Mouse (Mus musculus) embryonic facial prominence, embryonic 13.5 days (tissue): ENCODE results near the gene Hmcn1. TPM values are rescaled to one million over a fixed set of nuclear protein-coding genes. Genes with fewer than 3 reads are reported as not detected.

ENCODE experiments used
- ATAC-seq: fragments of 200-750 bp; cut with Nextera tagmentation; 2 replicates; pipeline ENCODE4 v1.8.0; 2017; ENCODE audit warnings: low read depth; ENCODE audit not compliant: insufficient number of reproducible peaks, insufficient read depth, low FRiP score, low TSS enrichment
- H3K27ac ChIP-seq: fragments of 300-500 bp; sonication (generic); 2 replicates; pipeline ENCODE4 v1.5.1; 2015; ENCODE audit warnings: moderate library complexity, mild to moderate bottlenecking, inconsistent platforms
- H3K27me3 ChIP-seq: fragments of 300-500 bp; sonication (generic); 2 replicates; pipeline ENCODE4 v1.6.1; 2015; ENCODE audit warnings: mild to moderate bottlenecking, inconsistent platforms
- H3K36me3 ChIP-seq: fragments of 300-500 bp; sonication (generic); 2 replicates; pipeline ENCODE4 v1.6.1; 2015; ENCODE audit warnings: mild to moderate bottlenecking, inconsistent platforms
- H3K4me1 ChIP-seq: fragments of 300-500 bp; sonication (generic); 2 replicates; pipeline ENCODE4 v1.6.1; 2015; ENCODE audit warnings: inconsistent platforms
- H3K4me2 ChIP-seq: fragments of 300-500 bp; sonication (generic); 2 replicates; pipeline ENCODE4 v1.6.1; 2015; ENCODE audit warnings: moderate library complexity, mild to moderate bottlenecking, inconsistent platforms
- H3K4me3 ChIP-seq: fragments of 300-500 bp; sonication (generic); 2 replicates; pipeline ENCODE4 v1.5.1; 2015; ENCODE audit warnings: mild to moderate bottlenecking, inconsistent platforms
- H3K9ac ChIP-seq: fragments of 300-500 bp; sonication (generic); 2 replicates; pipeline ENCODE4 v1.6.1; 2015; ENCODE audit warnings: mild to moderate bottlenecking, inconsistent platforms
- H3K9me3 ChIP-seq: fragments of 300-500 bp; sonication (generic); 2 replicates; pipeline ENCODE4 v1.6.1; 2016; ENCODE audit warnings: inconsistent platforms
- WGBS: fragments of 180-500 bp; shearing (Covaris S2); methylation state at CpG from one replicate; pipeline ENCODE4 v1.1.7; 2015; ENCODE audit warnings: mixed read lengths; 5-methylcytosine and 5-hydroxymethylcytosine counted together
- polyA plus RNA-seq: library from polyadenylated mRNA; unstranded; fragments of >200 nt; fragmentation: Nextera tagmentation; extraction: Ambion mirVana; gene quantifications from 2 replicates; pipeline ENCODE4 v1.2.1, GENCODE M21; 2015

The Hmcn1 gene
- polyA plus RNA-seq, 1 experiment from 2014 or later = 38.5 TPM

- WGBS = 61% methylated on average over 3 of the region's 3 CpGs
- Histone ChIP-seq H3K4me3 (no peak overlapping the region), H3K36me3 (peaks cover 29% of the 10 kb centered on the region), H3K9ac (no peak overlapping the region), H3K4me2 (no peak overlapping the region), H3K9me3 (no peaks in the 10 kb centered on the region), H3K27me3 (no peaks in the 10 kb centered on the region), H3K4me1 (peaks cover 4% of the 10 kb centered on the region; the same call in 1 of the 2 replicates), H3K27ac (no peak overlapping the region)
- no peak for ATAC-seq
These were observed 186.4 kb downstream of the Hmcn1 start for GRCm38 (mm10) chr1:150806864-150807263.

- peaks cover 31% of the 10 kb centered on the region for H3K36me3 ChIP-seq
- H3K9ac ChIP-seq = no peak overlapping the region
- WGBS = 90% methylated on average over 2 of the region's 2 CpGs
- no peak overlapping the region for H3K4me3 ChIP-seq
- no peaks in the 10 kb centered on the region for H3K27me3 ChIP-seq
- no peak overlapping the region for H3K4me2 ChIP-seq
- ATAC-seq = no peak
- peaks cover 4% of the 10 kb centered on the region; the same call in 1 of the 2 replicates for H3K4me1 ChIP-seq
- no peak overlapping the region for H3K27ac ChIP-seq
- no peaks in the 10 kb centered on the region for H3K9me3 ChIP-seq
These were observed 187.8 kb downstream of the Hmcn1 start for GRCm38 (mm10) chr1:150805466-150805865.

DNA sequence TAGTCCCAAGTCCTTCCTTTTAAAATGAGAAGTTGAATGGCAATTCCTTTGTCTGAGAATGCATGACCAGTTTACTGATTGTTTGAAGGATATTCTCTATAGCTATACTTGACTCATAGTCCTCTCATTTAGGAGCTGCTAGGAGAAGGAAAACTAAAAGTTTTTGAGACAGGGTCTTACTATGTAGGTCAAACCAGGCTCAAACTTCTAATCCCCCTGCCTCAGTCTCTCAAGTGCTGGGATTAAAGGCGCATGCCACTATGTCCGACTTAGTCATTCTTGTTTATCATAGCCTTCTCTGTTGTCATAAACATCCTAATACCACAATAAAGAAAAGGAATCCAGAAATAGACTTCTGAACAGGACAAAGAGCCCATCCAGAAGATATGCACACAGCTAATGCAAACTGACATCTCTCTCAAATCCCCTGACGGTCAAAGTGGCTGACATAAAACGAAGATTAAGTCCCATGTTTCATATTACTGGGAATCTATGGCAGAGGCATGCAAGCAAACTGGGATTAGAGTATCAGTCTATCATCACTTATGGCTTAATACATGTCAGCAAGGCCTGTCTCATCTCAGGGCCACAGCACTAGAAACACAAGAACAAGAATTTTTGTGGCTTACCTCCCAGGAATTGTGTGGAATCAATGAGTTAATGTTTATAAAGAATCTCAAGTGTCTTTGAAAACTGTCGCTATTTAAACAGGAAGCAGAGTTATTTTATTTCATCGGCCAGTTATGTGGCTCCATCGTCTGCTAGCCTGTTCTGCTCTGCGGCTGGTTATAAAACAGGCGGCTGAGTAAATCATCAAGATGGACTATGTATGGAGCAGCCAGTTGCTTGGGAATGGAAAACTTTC lies 188.8 kb downstream of the Hmcn1 start:
- 48% methylated on average over 9 of the region's 9 CpGs for WGBS
- Histone ChIP-seq H3K4me3 (no peak overlapping the region), H3K9ac (no peak overlapping the region), H3K9me3 (no peaks in the 10 kb centered on the region), H3K4me2 (no peak overlapping the region), H3K36me3 (peaks cover 29% of the 10 kb centered on the region), H3K27me3 (no peaks in the 10 kb centered on the region), H3K4me1 (peaks cover 4% of the 10 kb centered on the region; the same call in 1 of the 2 replicates), H3K27ac (no peak overlapping the region; the same call in 1 of the 2 replicates)
- ATAC-seq = no peak

GRCm38 (mm10) chr1:150802642-150803041 lies 190.6 kb downstream of the Hmcn1 start:
- H3K4me3 ChIP-seq = no peak overlapping the region
- peaks cover 4% of the 10 kb centered on the region; the same call in 1 of the 2 replicates for H3K4me1 ChIP-seq
- H3K36me3 ChIP-seq = peaks cover 28% of the 10 kb centered on the region
- no peak overlapping the region for H3K27ac ChIP-seq
- no peaks in the 10 kb centered on the region for H3K27me3 ChIP-seq
- peaks cover 3% of the 10 kb centered on the region; the same call in 1 of the 2 replicates for H3K9me3 ChIP-seq
- no peak overlapping the region for H3K4me2 ChIP-seq
- ATAC-seq = no peak
- H3K9ac ChIP-seq = no peak overlapping the region
- WGBS = 87% methylated on average over 12 of the region's 12 CpGs

GRCm38 (mm10) chr1:150800611-150801263 lies 192.5 kb downstream of the Hmcn1 start:
- no peaks in the 10 kb centered on the region for H3K27me3 ChIP-seq
- H3K4me3 ChIP-seq = no peak overlapping the region
- no peak overlapping the region for H3K27ac ChIP-seq
- WGBS = 75% methylated on average over 8 of the region's 8 CpGs
- no peak overlapping the region for H3K9ac ChIP-seq
- peaks cover 4% of the 10 kb centered on the region; the same call in 1 of the 2 replicates for H3K4me1 ChIP-seq
- peaks cover 42% of the 10 kb centered on the region for H3K36me3 ChIP-seq
- peaks cover 7% of the 10 kb centered on the region; the same call in 1 of the 2 replicates for H3K9me3 ChIP-seq
- ATAC-seq = no peak
- no peak overlapping the region for H3K4me2 ChIP-seq

- no peaks in the 10 kb centered on the region for H3K27me3 ChIP-seq
- H3K27ac ChIP-seq = no peak overlapping the region
- peaks cover 7% of the 10 kb centered on the region; the same call in 1 of the 2 replicates for H3K9me3 ChIP-seq
- no peak overlapping the region for H3K4me2 ChIP-seq
- H3K4me1 ChIP-seq = no peaks in the 10 kb centered on the region
- peaks cover 46% of the 10 kb centered on the region for H3K36me3 ChIP-seq
- no peak for ATAC-seq
- WGBS = 93% methylated on average over 5 of the region's 5 CpGs
- no peak overlapping the region for H3K9ac ChIP-seq
- H3K4me3 ChIP-seq = no peak overlapping the region
These were observed 194.6 kb downstream of the Hmcn1 start for GRCm38 (mm10) chr1:150798651-150799050.

GRCm38 (mm10) chr1:150786746-150787145 lies 206.5 kb downstream of the Hmcn1 start:
- H3K9me3 ChIP-seq = no peaks in the 10 kb centered on the region
- no peak overlapping the region for H3K4me2 ChIP-seq
- H3K4me1 ChIP-seq = no peaks in the 10 kb centered on the region
- no peak for ATAC-seq
- H3K27ac ChIP-seq = no peak overlapping the region
- H3K9ac ChIP-seq = no peak overlapping the region
- H3K4me3 ChIP-seq = no peak overlapping the region
- H3K27me3 ChIP-seq = no peaks in the 10 kb centered on the region
- H3K36me3 ChIP-seq = 0 out of 2 replicates have a peak, but pooled peaks cover 6% of the 10 kb centered on the region
- WGBS = 71% methylated on average over 6 of the region's 6 CpGs

DNA sequence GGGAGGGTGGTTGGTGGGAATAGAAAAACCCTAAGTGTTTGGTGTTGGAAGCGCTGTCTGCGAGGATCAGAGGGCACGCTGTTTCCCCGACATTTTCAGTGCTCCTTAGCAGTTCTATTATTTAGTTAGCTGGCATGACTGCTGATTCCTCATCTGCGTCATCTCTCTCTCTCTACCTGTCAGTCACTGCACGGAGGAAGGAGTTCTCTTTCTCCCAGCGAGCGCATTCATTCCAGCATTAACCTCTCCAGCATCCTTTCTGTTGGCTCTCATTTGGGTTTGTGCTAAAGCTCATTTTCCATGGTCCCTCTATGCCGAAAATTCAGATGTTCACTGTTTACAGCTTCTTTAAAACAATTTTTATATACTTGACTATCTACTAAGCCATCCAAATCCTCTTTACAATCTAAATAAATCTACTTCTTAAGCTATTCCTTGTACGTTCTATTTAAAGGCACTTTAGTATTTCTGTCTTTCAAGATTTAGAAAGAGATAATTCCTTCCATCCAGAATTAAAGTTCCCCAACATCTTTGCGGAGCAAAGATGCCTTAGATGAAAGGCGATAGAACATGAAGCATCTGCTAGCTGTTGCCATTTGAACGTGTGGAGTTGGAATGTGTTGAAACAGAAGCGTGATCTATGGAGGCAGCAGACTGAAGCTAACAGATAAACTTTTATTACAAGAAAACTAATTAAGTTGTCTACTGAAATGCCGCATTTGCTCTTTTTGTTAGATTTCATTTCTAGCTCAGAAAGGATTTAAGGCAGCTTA lies 210.0 kb downstream of the Hmcn1 start:
- H3K9ac ChIP-seq = no peak overlapping the region
- H3K4me3 ChIP-seq = no peak overlapping the region
- 0 out of 2 replicates have a peak, but pooled peaks cover 6% of the 10 kb centered on the region for H3K36me3 ChIP-seq
- no peak overlapping the region for H3K27ac ChIP-seq
- no peaks in the 10 kb centered on the region for H3K9me3 ChIP-seq
- ATAC-seq = no peak
- WGBS = 78% methylated on average over 15 of the region's 15 CpGs
- H3K27me3 ChIP-seq = no peaks in the 10 kb centered on the region
- H3K4me2 ChIP-seq = no peak overlapping the region
- H3K4me1 ChIP-seq = no peaks in the 10 kb centered on the region

DNA sequence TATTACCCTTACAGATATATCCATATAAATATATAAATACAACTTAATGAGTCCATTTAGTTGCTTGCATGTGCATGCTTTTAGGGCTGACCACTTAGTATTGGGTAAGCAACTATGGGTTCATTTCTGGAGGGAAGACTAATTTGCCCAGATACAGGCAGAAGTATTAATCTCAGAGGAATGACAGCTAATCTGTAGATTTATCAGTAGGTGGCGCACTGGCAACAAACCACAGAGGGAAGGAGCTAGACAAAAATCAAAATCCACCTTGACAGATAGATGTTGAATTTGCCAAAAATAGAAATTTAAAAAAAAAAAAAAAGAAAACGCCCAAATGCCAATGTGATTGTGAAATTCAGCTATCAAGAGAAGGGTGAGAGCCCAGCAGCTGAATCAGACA lies 213.3 kb downstream of the Hmcn1 start:
- 42% methylated on average over 2 of the region's 2 CpGs for WGBS
- Histone ChIP-seq H3K36me3 (0 out of 2 replicates have a peak, but pooled peaks cover 3% of the 10 kb centered on the region), H3K9ac (no peak overlapping the region), H3K27me3 (no peaks in the 10 kb centered on the region), H3K9me3 (no peaks in the 10 kb centered on the region), H3K27ac (no peak overlapping the region), H3K4me2 (no peak overlapping the region), H3K4me1 (peaks cover 12% of the 10 kb centered on the region), H3K4me3 (no peak overlapping the region)
- ATAC-seq = no peak

DNA sequence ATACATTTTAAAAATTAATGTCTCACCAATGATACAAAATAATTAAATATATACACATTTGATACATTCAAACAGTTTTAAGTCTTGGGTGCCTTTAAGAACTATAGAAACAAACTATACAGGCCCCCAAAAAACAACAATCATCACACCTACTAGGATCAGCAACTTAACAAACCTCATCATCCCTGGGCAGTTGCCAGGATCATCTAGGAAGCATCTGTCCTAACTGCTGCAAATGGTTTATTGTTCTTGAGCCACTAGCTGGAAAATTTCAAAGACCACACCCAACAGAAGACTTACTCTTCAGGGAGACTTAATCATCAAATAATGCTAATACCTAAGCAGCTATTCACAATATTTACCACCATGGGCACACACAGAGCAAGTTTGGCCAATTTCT lies 216.5 kb downstream of the Hmcn1 start:
- no peaks in the 10 kb centered on the region for H3K9me3 ChIP-seq
- no peak overlapping the region for H3K4me3 ChIP-seq
- ATAC-seq = no peak
- no peak overlapping the region for H3K9ac ChIP-seq
- no peak overlapping the region for H3K27ac ChIP-seq
- H3K4me2 ChIP-seq = no peak overlapping the region
- peaks cover 7% of the 10 kb centered on the region; the same call in 1 of the 2 replicates for H3K36me3 ChIP-seq
- H3K4me1 ChIP-seq = peaks cover 17% of the 10 kb centered on the region
- no peaks in the 10 kb centered on the region; the same call in 1 of the 2 replicates for H3K27me3 ChIP-seq

GRCm38 (mm10) chr1:150775742-150776141 lies 217.5 kb downstream of the Hmcn1 start:
- H3K27me3 ChIP-seq = no peaks in the 10 kb centered on the region; the same call in 1 of the 2 replicates
- H3K9me3 ChIP-seq = no peaks in the 10 kb centered on the region
- H3K4me3 ChIP-seq = no peak overlapping the region
- H3K4me1 ChIP-seq = peaks cover 27% of the 10 kb centered on the region
- WGBS = 41% methylated on average over 2 of the region's 2 CpGs
- no peak for ATAC-seq
- no peak overlapping the region for H3K4me2 ChIP-seq
- H3K36me3 ChIP-seq = peaks cover 11% of the 10 kb centered on the region; the same call in 1 of the 2 replicates
- H3K27ac ChIP-seq = no peak overlapping the region
- H3K9ac ChIP-seq = no peak overlapping the region
